Comparison of ENCODE assay signal across 8 mouse cellular contexts in genomic region chr6:29170063-29170921, GRCm38 (mm10). TPM values are rescaled to one million over a fixed set of nuclear protein-coding genes. Genes with fewer than 3 reads are reported as not detected.
A peak's percentile ranks its signal among the peaks of the same experiment; 100 is the strongest.
DNase-seq lines count a peak whose midpoint lies in the region; ATAC-seq and TF ChIP-seq lines count a peak whose summit lies in the region.

No protein-coding gene starts in this region.

- no peak for TF ChIP-seq POLR2A in liver, adult 2 months (IDR thresholded peaks at IDR 0.05; ENCODE audit: extremely low read depth, insufficient read depth, low read length)

- H3K79me2 ChIP-seq in liver, adult 2 months (ENCODE audit: control insufficient read depth, insufficient read depth, low read length), result no peaks in the 10 kb centered on the region

- H3K9ac ChIP-seq in embryonic facial prominence, embryonic 11.5 days (replicated peaks; ENCODE audit: low read length), result peak overlapping the region; percentile 69
- peak overlapping the region; percentile 78 for H3K9ac ChIP-seq in hindbrain, embryonic 13.5 days
- peak overlapping the region; percentile 69 for H3K9ac ChIP-seq in liver, adult 2 months (ENCODE audit: low read depth, low read length)

- no peak for TF ChIP-seq CTCF in liver, adult 2 months (IDR thresholded peaks at IDR 0.05; ENCODE audit: low read depth, low read length)

- no peak for ATAC-seq in erythroblast, adult 5-6 weeks (replicated peaks; ENCODE audit: low FRiP score, poor library complexity, severe bottlenecking)
- ATAC-seq in embryonic facial prominence, embryonic 11.5 days (replicated peaks; ENCODE audit: insufficient number of reproducible peaks, low FRiP score, low TSS enrichment, low read depth), result peak; percentile 51
- peak; percentile 49 for ATAC-seq in hindbrain, embryonic 13.5 days (ENCODE audit: low FRiP score)

- no peak overlapping the region for H3K27ac ChIP-seq in embryonic facial prominence, embryonic 11.5 days (replicated peaks; ENCODE audit: low read depth, low read length)
- H3K27ac ChIP-seq in hindbrain, embryonic 13.5 days, result no peak overlapping the region
- no peak overlapping the region for H3K27ac ChIP-seq in liver, adult 2 months (replicated peaks; ENCODE audit: insufficient read depth, low read depth, low read length)

- under 1% methylated on average over 55 of the region's 63 CpGs for WGBS in embryonic facial prominence, embryonic 11.5 days
- WGBS in hindbrain, embryonic 13.5 days, result under 1% methylated on average over 61 of the region's 63 CpGs
- WGBS in liver, adult 2 months, result 2% methylated on average over 63 of the region's 63 CpGs

- H3K4me2 ChIP-seq in embryonic facial prominence, embryonic 11.5 days (ENCODE audit: low read depth, low read length), result peak overlapping the region; percentile 99
- H3K4me2 ChIP-seq in hindbrain, embryonic 13.5 days, result peak overlapping the region; percentile 98

- H3K9me3 ChIP-seq in erythroblast, embryonic 14.5 days (ENCODE audit: control insufficient read depth, low read length), result peaks cover 10% of the 10 kb centered on the region; the same call in 1 of the 2 replicates
- H3K9me3 ChIP-seq in embryonic facial prominence, embryonic 11.5 days (replicated peaks; ENCODE audit: control insufficient read depth, low read length), result no peaks in the 10 kb centered on the region
- no peaks in the 10 kb centered on the region for H3K9me3 ChIP-seq in hindbrain, embryonic 13.5 days

- no peaks in the 10 kb centered on the region for H3K36me3 ChIP-seq in erythroblast, embryonic 14.5 days (ENCODE audit: control insufficient read depth)
- no peaks in the 10 kb centered on the region for H3K36me3 ChIP-seq in embryonic facial prominence, embryonic 11.5 days (replicated peaks; ENCODE audit: control insufficient read depth, insufficient read depth, low read depth, low read length)
- no peaks in the 10 kb centered on the region for H3K36me3 ChIP-seq in hindbrain, embryonic 13.5 days
- H3K36me3 ChIP-seq in liver, adult 2 months (ENCODE audit: control insufficient read depth, insufficient read depth, low read length), result no peaks in the 10 kb centered on the region

- peaks cover 7% of the 10 kb centered on the region for H3K4me1 ChIP-seq in erythroblast, embryonic 14.5 days (ENCODE audit: control insufficient read depth)
- no peaks in the 10 kb centered on the region for H3K4me1 ChIP-seq in embryonic facial prominence, embryonic 11.5 days (ENCODE audit: control insufficient read depth, insufficient read depth, low read length)
- H3K4me1 ChIP-seq in hindbrain, embryonic 13.5 days (replicated peaks), result peaks cover 30% of the 10 kb centered on the region
- H3K4me1 ChIP-seq in liver, adult 2 months (ENCODE audit: control insufficient read depth, insufficient read depth, low read length), result peaks cover 4% of the 10 kb centered on the region; the same call in 1 of the 2 replicates

- peak overlapping the region; percentile 16 for H3K4me3 ChIP-seq in erythroblast, embryonic 14.5 days (replicated peaks)
- H3K4me3 ChIP-seq in embryonic facial prominence, embryonic 11.5 days (ENCODE audit: low read depth, low read length), result peak overlapping the region; percentile 47
- peak overlapping the region; percentile 54 for H3K4me3 ChIP-seq in hindbrain, embryonic 13.5 days
- H3K4me3 ChIP-seq in liver, adult 2 months (ENCODE audit: insufficient read depth, low read depth, low read length), result peak overlapping the region; percentile 70; the same call in 1 of the 2 replicates

- H3K27me3 ChIP-seq in erythroblast, embryonic 14.5 days (ENCODE audit: control insufficient read depth), result peaks cover 93% of the 10 kb centered on the region
- H3K27me3 ChIP-seq in embryonic facial prominence, embryonic 11.5 days (ENCODE audit: control insufficient read depth, insufficient read depth, low read length), result peaks cover 40% of the 10 kb centered on the region
- peaks cover 81% of the 10 kb centered on the region for H3K27me3 ChIP-seq in hindbrain, embryonic 13.5 days
- H3K27me3 ChIP-seq in liver, adult 2 months (ENCODE audit: control insufficient read depth, insufficient read depth, low read length), result peaks cover 9% of the 10 kb centered on the region

- peak; percentile 58 for DNase-seq in WW6 (ENCODE audit: low read depth, low spot score)
- peak; percentile 61 for DNase-seq in embryonic facial prominence, embryonic 11.5 days (ENCODE audit: low spot score)
- DNase-seq in liver, adult 2 months (ENCODE audit: extremely low read depth, low read depth, low spot score), result peak; percentile 17
- peak; percentile 67 for DNase-seq in neural tube, embryonic 10.5 days (ENCODE audit: extremely low spot score, low spot score)
- DNase-seq in thymus, postnatal 25 days, result peak; percentile 70

RNA-seq across cellular contexts. Expression of gene Rbm28, which starts 5.5 kb away (rescaled TPM):
- polyA plus RNA-seq in erythroblast, embryonic 14.5 days (2012), result 0.50 and 0.55 TPM in 2 replicates
- 9.0 and 18.8 TPM in 2 replicates for total RNA-seq in erythroblast, adult 5-6 weeks (2015; ENCODE audit: low replicate concordance)
- total RNA-seq in erythroblast, adult 5-6 weeks (2017; ENCODE audit: low replicate concordance), result 8.7 and 13.4 TPM in 2 replicates
- 60.7 and 64.8 TPM in 2 replicates for polyA plus RNA-seq in embryonic facial prominence, embryonic 11.5 days (2014; fragmentation: Nextera tagmentation; extraction: Ambion mirVana)
- polyA plus RNA-seq in hindbrain, embryonic 13.5 days (2015; fragmentation: Nextera tagmentation; extraction: Ambion mirVana), result 41.2 and 41.5 TPM in 2 replicates
- 8.0 and 9.7 TPM in 2 replicates for total RNA-seq in liver, adult 2 months (2014; rRNA removed)
- polyA plus RNA-seq in liver, adult 2 months (2012; rRNA removed), result 3.0 and 3.3 TPM in 2 replicates

RNA-seq across cellular contexts. Expression of gene Prrt4, which starts 9.1 kb away (rescaled TPM):
- 0.02 TPM in 1 of 2 replicates, not detected in the other for polyA plus RNA-seq in erythroblast, embryonic 14.5 days (2012)
- total RNA-seq in erythroblast, adult 5-6 weeks (2015; ENCODE audit: low replicate concordance), result not detected in 2 replicates
- total RNA-seq in erythroblast, adult 5-6 weeks (2017; ENCODE audit: low replicate concordance), result not detected in 2 replicates
- polyA plus RNA-seq in embryonic facial prominence, embryonic 11.5 days (2014; fragmentation: Nextera tagmentation; extraction: Ambion mirVana), result 1.3 and 1.5 TPM in 2 replicates
- polyA plus RNA-seq in hindbrain, embryonic 13.5 days (2015; fragmentation: Nextera tagmentation; extraction: Ambion mirVana), result 4.7 and 4.8 TPM in 2 replicates
- under 0.01 TPM in 1 of 2 replicates, not detected in the other for total RNA-seq in liver, adult 2 months (2014; rRNA removed)
- 0.02 and 0.11 TPM in 2 replicates for polyA plus RNA-seq in liver, adult 2 months (2012; rRNA removed)

RNA-seq across cellular contexts. Expression of gene Impdh1, which starts 45.9 kb away (rescaled TPM):
- polyA plus RNA-seq in erythroblast, embryonic 14.5 days (2012), result 1.7 and 1.8 TPM in 2 replicates
- 9.6 and 12.3 TPM in 2 replicates for total RNA-seq in erythroblast, adult 5-6 weeks (2015; ENCODE audit: low replicate concordance)
- total RNA-seq in erythroblast, adult 5-6 weeks (2017; ENCODE audit: low replicate concordance), result 11.2 and 34.7 TPM in 2 replicates
- 28.1 and 31.7 TPM in 2 replicates for polyA plus RNA-seq in embryonic facial prominence, embryonic 11.5 days (2014; fragmentation: Nextera tagmentation; extraction: Ambion mirVana)
- 58.1 and 65.5 TPM in 2 replicates for polyA plus RNA-seq in hindbrain, embryonic 13.5 days (2015; fragmentation: Nextera tagmentation; extraction: Ambion mirVana)
- total RNA-seq in liver, adult 2 months (2014; rRNA removed), result 1.1 and 2.6 TPM in 2 replicates
- polyA plus RNA-seq in liver, adult 2 months (2012; rRNA removed), result 3.4 and 5.2 TPM in 2 replicates

Comparison
In these comparisons a context has a peak if more than half of its experiments do, and no peak if none do; other contexts are left out.
1. H3K4me3 ChIP-seq: peak in every context shown above with its lines; median percentile 70 in liver, adult 2 months; 54 in hindbrain, embryonic 13.5 days; 47 in embryonic facial prominence, embryonic 11.5 days; 16 in erythroblast, embryonic 14.5 days.
2. DNase-seq: peak in every context shown above with its lines; median percentile 70 in thymus, postnatal 25 days; 67 in neural tube, embryonic 10.5 days; 61 in embryonic facial prominence, embryonic 11.5 days; 58 in WW6; 17 in liver, adult 2 months.